9 mouse cellular contexts compared by ENCODE assay signal in genomic region chr10:79945507-79946234, GRCm38 (mm10). TPM values are rescaled to one million over a fixed set of nuclear protein-coding genes. Genes with fewer than 3 reads are reported as not detected.
DNase-seq lines count a peak whose midpoint lies in the region; ATAC-seq and TF ChIP-seq lines count a peak whose summit lies in the region.
"Had no signal": no experiment of that assay in that cellular context is flagged by ENCODE, and none has a peak within 500 bp of the region (broad histone marks: within the 10 kb centered on the region; RNA-seq: fewer than 3 reads in every experiment).

No protein-coding gene starts in this region.

- H3K4me3 ChIP-seq in lung, embryonic 16.5 days (ENCODE audit: low read length), result no peak overlapping the region
- H3K4me3 ChIP-seq in stomach, postnatal 0 days (ENCODE audit: low read depth, low read length), result no peak overlapping the region

- H3K9me3 ChIP-seq in lung, embryonic 16.5 days (ENCODE audit: control insufficient read depth, low read length), result no peaks in the 10 kb centered on the region
- H3K9me3 ChIP-seq in stomach, postnatal 0 days (ENCODE audit: control insufficient read depth, low read length), result no peaks in the 10 kb centered on the region

- H3K4me1 ChIP-seq in lung, embryonic 16.5 days (replicated peaks; ENCODE audit: control insufficient read depth, insufficient read depth, low read length), result peaks cover 31% of the 10 kb centered on the region
- H3K4me1 ChIP-seq in stomach, postnatal 0 days (replicated peaks; ENCODE audit: control insufficient read depth, insufficient read depth), result peaks cover 5% of the 10 kb centered on the region; the same call in 1 of the 2 replicates

- peak; percentile 39 for DNase-seq in urinary bladder, postnatal 25 days (ENCODE audit: low spot score)
- DNase-seq in urinary bladder, postnatal 10 days (ENCODE audit: low spot score), result no peak
- DNase-seq in kidney, adult 18-20 months, result peak; percentile 71
- DNase-seq in stomach, postnatal 0 days (ENCODE audit: low spot score), result peak; percentile 84
- DNase-seq in thymus, postnatal 10 days (ENCODE audit: low spot score in 2 of 2), result no peak
- no peak for DNase-seq in left cerebral cortex, postnatal 25 days (ENCODE audit: low spot score in 2 of 2)
- DNase-seq in frontal cortex, postnatal 25 days (ENCODE audit: low spot score in 2 of 2), result no peak

- peak overlapping the region; percentile 93 for H3K27ac ChIP-seq in lung, embryonic 16.5 days (ENCODE audit: low read length)
- H3K27ac ChIP-seq in stomach, postnatal 0 days (replicated peaks), result peak overlapping the region; percentile 86

- WGBS in lung, embryonic 16.5 days, result 28% methylated on average over 16 of the region's 16 CpGs
- WGBS in stomach, postnatal 0 days, result 40% methylated on average over 16 of the region's 16 CpGs

- intact Hi-C loops in left cerebral cortex, postnatal 25 days (cut with DNase I), result no loop called here

- peaks cover 11% of the 10 kb centered on the region; the same call in 1 of the 2 replicates for H3K36me3 ChIP-seq in lung, embryonic 16.5 days (ENCODE audit: control insufficient read depth, insufficient read depth, low read length)
- peaks cover 8% of the 10 kb centered on the region for H3K36me3 ChIP-seq in stomach, postnatal 0 days (ENCODE audit: control insufficient read depth, insufficient read depth, low read length)

- no peak for TF ChIP-seq EP300 in stomach, postnatal 0 days (optimal IDR thresholded peaks at IDR 0.05)

- TF ChIP-seq CTCF in stomach, postnatal 0 days (IDR thresholded peaks at IDR 0.05; ENCODE audit: low read depth), result no peak

- H3K9ac ChIP-seq in lung, embryonic 16.5 days (ENCODE audit: low read length), result peak overlapping the region; percentile 56
- 0 out of 2 replicates have a peak overlapping the region, but pooled peaks have one; percentile 18 for H3K9ac ChIP-seq in stomach, postnatal 0 days (ENCODE audit: low read length)

- peak; percentile 83 for ATAC-seq in lung, embryonic 16.5 days (ENCODE audit: low read depth)
- peak; percentile 84 for ATAC-seq in stomach, postnatal 0 days (ENCODE audit: low FRiP score, low TSS enrichment)

- H3K4me2 ChIP-seq in lung, embryonic 16.5 days (ENCODE audit: low read depth, low read length), result peak overlapping the region; percentile 27; the same call in 1 of the 2 replicates
- peak overlapping the region; percentile 11; the same call in 1 of the 2 replicates for H3K4me2 ChIP-seq in stomach, postnatal 0 days (replicated peaks; ENCODE audit: low read depth)

- H3K27me3 ChIP-seq in lung, embryonic 16.5 days (ENCODE audit: control insufficient read depth, insufficient read depth, low read depth, low read length), result no peaks in the 10 kb centered on the region
- no peaks in the 10 kb centered on the region for H3K27me3 ChIP-seq in stomach, postnatal 0 days (ENCODE audit: control insufficient read depth, insufficient read depth, low read length)

RNA-seq across cellular contexts. Expression of gene Wdr18, which starts 14.3 kb away (rescaled TPM):
- 76.7 and 83.0 TPM in 2 replicates for polyA plus RNA-seq in lung, embryonic 16.5 days (2015; fragmentation: Nextera tagmentation; extraction: Ambion mirVana)
- polyA plus RNA-seq in stomach, postnatal 0 days (2015; fragmentation: Nextera tagmentation; extraction: Ambion mirVana), result 46.9 and 50.3 TPM in 2 replicates
- 10 to 100 TPM; 41.1 to 49.9 TPM for total RNA-seq in left cerebral cortex, postnatal 25 days (2021)

RNA-seq across cellular contexts. Expression of gene Arid3a, which starts 18.8 kb away (rescaled TPM):
- polyA plus RNA-seq in lung, embryonic 16.5 days (2015; fragmentation: Nextera tagmentation; extraction: Ambion mirVana), result 4.1 and 4.8 TPM in 2 replicates
- polyA plus RNA-seq in stomach, postnatal 0 days (2015; fragmentation: Nextera tagmentation; extraction: Ambion mirVana), result 3.2 and 3.5 TPM in 2 replicates
- total RNA-seq in left cerebral cortex, postnatal 25 days (2021), result 1 to 10 TPM; 5.4 to 8.6 TPM

RNA-seq across cellular contexts. Expression of gene R3hdm4, which starts 24.7 kb away (rescaled TPM):
- polyA plus RNA-seq in lung, embryonic 16.5 days (2015; fragmentation: Nextera tagmentation; extraction: Ambion mirVana), result 151 and 155 TPM in 2 replicates
- 160 and 174 TPM in 2 replicates for polyA plus RNA-seq in stomach, postnatal 0 days (2015; fragmentation: Nextera tagmentation; extraction: Ambion mirVana)
- total RNA-seq in left cerebral cortex, postnatal 25 days (2021), result 100 to 1,000 TPM; 366 to 394 TPM

RNA-seq across cellular contexts. Expression of gene Grin3b, which starts 24.8 kb away (rescaled TPM):
- 0.25 and 0.75 TPM in 2 replicates for polyA plus RNA-seq in lung, embryonic 16.5 days (2015; fragmentation: Nextera tagmentation; extraction: Ambion mirVana)
- polyA plus RNA-seq in stomach, postnatal 0 days (2015; fragmentation: Nextera tagmentation; extraction: Ambion mirVana), result 0.17 and 0.18 TPM in 2 replicates
- under 1 TPM; 0.14 to 0.23 TPM for total RNA-seq in left cerebral cortex, postnatal 25 days (2021)
- polyA plus RNA-seq: large intestine, adult 2 months had no signal

RNA-seq across cellular contexts. Expression of gene Kiss1r, which starts 28.9 kb away (rescaled TPM):
- polyA plus RNA-seq in lung, embryonic 16.5 days (2015; fragmentation: Nextera tagmentation; extraction: Ambion mirVana), result 1.0 and 1.1 TPM in 2 replicates
- polyA plus RNA-seq in stomach, postnatal 0 days (2015; fragmentation: Nextera tagmentation; extraction: Ambion mirVana), result 0.79 and 0.99 TPM in 2 replicates
- 1 to 10 TPM; 7.1 to 7.8 TPM for total RNA-seq in left cerebral cortex, postnatal 25 days (2021)

Comparison
In these comparisons a context has a peak if more than half of its experiments do, and no peak if none do; other contexts are left out.
1. DNase-seq: peak in urinary bladder, postnatal 25 days (single experiment), kidney, adult 18-20 months (single experiment) and stomach, postnatal 0 days (single experiment); none in urinary bladder, postnatal 10 days (single experiment), thymus, postnatal 10 days (0 of 2), left cerebral cortex, postnatal 25 days (0 of 2) and frontal cortex, postnatal 25 days (0 of 2).